Mouse (Mus musculus) CH12.LX (cell line): Measurements from ENCODE around the gene Gm20498. TPM values are rescaled to one million over a fixed set of nuclear protein-coding genes. Genes with fewer than 3 reads are reported as not detected.

Experiments
- polyA plus RNA-seq: library from polyadenylated mRNA; unstranded; fragments of >175 nt; gene quantifications from 2 replicates; pipeline ENCODE4 v1.2.1, GENCODE M21; 2012; ENCODE audit warnings: low read depth; ENCODE audit not compliant: insufficient read length
- total RNA-seq, 2 experiments: library from RNA; depleted of rRNA; stranded (reverse); fragments of 300-350 nt in 1 of 2; fragments of >200 nt in 1 of 2; gene quantifications; 2 replicates each; pipeline ENCODE4 v1.2.3; 2012 to 2014

Gene Gm20498
- total and polyA plus RNA-seq, 3 experiments = 25.7 to 52.2 (median 32.6) TPM

Other genes with a start within 250 kb of the Gm20498 start
- not detected in 2 replicates for gene Slc8a3, start 199.7 kb downstream of the Gm20498 start, total RNA-seq (2012; rRNA removed)
- not detected in 2 replicates for gene Slc8a3, start 199.7 kb downstream of the Gm20498 start, total RNA-seq (2014; rRNA removed)
- gene Slc8a3, start 199.7 kb downstream of the Gm20498 start, polyA plus RNA-seq = 0.11 TPM in 1 of 2 replicates, not detected in the other
- gene Gm4787, start 153.4 kb downstream of the Gm20498 start, total RNA-seq (2012; rRNA removed) = 0.13 and 0.17 TPM in 2 replicates
- gene Gm4787, start 153.4 kb downstream of the Gm20498 start, total RNA-seq (2014; rRNA removed) = 0.08 and 0.11 TPM in 2 replicates
- 0.14 and 0.15 TPM in 2 replicates for gene Gm4787, start 153.4 kb downstream of the Gm20498 start, polyA plus RNA-seq
- 0.30 and 0.42 TPM in 2 replicates for gene Adam4, start 111.0 kb downstream of the Gm20498 start, total RNA-seq (2012; rRNA removed)
- gene Adam4, start 111.0 kb downstream of the Gm20498 start, total RNA-seq (2014; rRNA removed) = 0.35 and 0.49 TPM in 2 replicates
- gene Adam4, start 111.0 kb downstream of the Gm20498 start, polyA plus RNA-seq = 0.33 and 0.34 TPM in 2 replicates
- gene Cox16, start 47.8 kb downstream of the Gm20498 start, total RNA-seq (2012; rRNA removed) = 120 and 124 TPM in 2 replicates
- 315 and 321 TPM in 2 replicates for gene Cox16, start 47.8 kb downstream of the Gm20498 start, total RNA-seq (2014; rRNA removed)
- gene Cox16, start 47.8 kb downstream of the Gm20498 start, polyA plus RNA-seq = 101 and 118 TPM in 2 replicates
- 20.2 and 21.3 TPM in 2 replicates for gene Synj2bp, start within 50 bp of the Gm20498 start, total RNA-seq (2012; rRNA removed)
- 43.1 and 49.5 TPM in 2 replicates for gene Synj2bp, start within 50 bp of the Gm20498 start, total RNA-seq (2014; rRNA removed)
- gene Synj2bp, start within 50 bp of the Gm20498 start, polyA plus RNA-seq = 30.9 and 33.3 TPM in 2 replicates
- gene Adam21, start 35.6 kb upstream of the Gm20498 start, total RNA-seq (2012; rRNA removed) = 0.13 TPM in 1 of 2 replicates, not detected in the other
- gene Adam21, start 35.6 kb upstream of the Gm20498 start, total RNA-seq (2014; rRNA removed) = not detected in 2 replicates
- 0.07 TPM in 1 of 2 replicates, not detected in the other for gene Adam21, start 35.6 kb upstream of the Gm20498 start, polyA plus RNA-seq
- 32.3 and 40.9 TPM in 2 replicates for gene Med6, start 62.1 kb upstream of the Gm20498 start, total RNA-seq (2012; rRNA removed)
- 66.8 and 74.1 TPM in 2 replicates for gene Med6, start 62.1 kb upstream of the Gm20498 start, total RNA-seq (2014; rRNA removed)
- 45.6 and 47.0 TPM in 2 replicates for gene Med6, start 62.1 kb upstream of the Gm20498 start, polyA plus RNA-seq
- not detected in 2 replicates for gene Ttc9, start 98.3 kb upstream of the Gm20498 start, total RNA-seq (2012; rRNA removed)
- gene Ttc9, start 98.3 kb upstream of the Gm20498 start, total RNA-seq (2014; rRNA removed) = not detected in 2 replicates
- gene Ttc9, start 98.3 kb upstream of the Gm20498 start, polyA plus RNA-seq = 0.07 TPM in 1 of 2 replicates, not detected in the other
- 0.34 and 0.38 TPM in 2 replicates for gene Map3k9, start 248.3 kb upstream of the Gm20498 start, total RNA-seq (2012; rRNA removed)
- not detected in 2 replicates for gene Map3k9, start 248.3 kb upstream of the Gm20498 start, total RNA-seq (2014; rRNA removed)
- gene Map3k9, start 248.3 kb upstream of the Gm20498 start, polyA plus RNA-seq = 0.10 and 0.13 TPM in 2 replicates